Mouse (Mus musculus) myocyte (in vitro differentiated cells): ENCODE measurements at regions not wholly inside any gene's neighbourhood (a gene's known extent, or its start where the extent isn't known, plus 50 kb on each side); places are given as distances from the start of the nearest gene placed in this dataset.

Experiments used
- H3K27me3 ChIP-seq: one replicate; pipeline ENCODE4 v1.6.1; 2011; ENCODE audit not compliant: control insufficient read depth, insufficient read depth, insufficient read length
- H3K36me3 ChIP-seq: one replicate; pipeline ENCODE4 v1.6.1; 2011; ENCODE audit not compliant: control insufficient read depth, insufficient read depth
- H3K4me2 ChIP-seq: one replicate; pipeline ENCODE4 v1.6.1; 2011; ENCODE audit warnings: low read depth, control low read depth
- H3K4me3 ChIP-seq: one replicate; pipeline ENCODE4 v1.5.1; 2011; ENCODE audit warnings: mild to moderate bottlenecking, control low read depth, moderate library complexity
- H3K79me2 ChIP-seq: one replicate; pipeline ENCODE4 v1.6.1; 2011; ENCODE audit not compliant: control insufficient read depth, insufficient read depth
- H3ac ChIP-seq: one replicate; pipeline ENCODE4 v1.6.1; 2011; ENCODE audit not compliant: control insufficient read depth, insufficient read length
- CEBPB ChIP-seq: IDR thresholded peaks from 2 replicates; pipeline ENCODE4 v1.6.1; 2011; ENCODE audit warnings: mild to moderate bottlenecking, moderate library complexity; ENCODE audit not compliant: poor library complexity, insufficient read depth, severe bottlenecking
- E2F4 ChIP-seq: IDR thresholded peaks from one replicate; pipeline ENCODE4 v1.6.1; 2011; ENCODE audit warnings: mild to moderate bottlenecking, control low read depth, moderate library complexity; ENCODE audit not compliant: insufficient read depth
- MAX ChIP-seq: IDR thresholded peaks from one replicate; pipeline ENCODE4 v1.6.1; 2011; ENCODE audit warnings: low read depth, mild to moderate bottlenecking, control low read depth
- MYOD1 ChIP-seq, 3 experiments: IDR thresholded peaks; one replicate each; pipeline ENCODE4 v1.6.1; 2011; ENCODE audit warnings: control low read depth in 2 of 3, low read depth in 2 of 3, mild to moderate bottlenecking in 2 of 3, moderate library complexity in 1 of 3; ENCODE audit not compliant: insufficient read length in 2 of 3, control insufficient read depth in 1 of 3
- MYOG ChIP-seq, 3 experiments: IDR thresholded peaks; one replicate each; pipeline ENCODE4 v1.6.1; 2011; ENCODE audit warnings: control low read depth in 2 of 3, low read depth in 2 of 3, mild to moderate bottlenecking in 2 of 3; ENCODE audit not compliant: insufficient read length in 2 of 3, control insufficient read depth in 1 of 3, insufficient read depth in 1 of 3
- POLR2A ChIP-seq: IDR thresholded peaks from one replicate; pipeline ENCODE4 v1.6.1; 2011; ENCODE audit warnings: low read depth, mild to moderate bottlenecking, control low read depth, moderate library complexity; ENCODE audit not compliant: insufficient read length
- POLR2AphosphoS2 ChIP-seq: IDR thresholded peaks from one replicate; pipeline ENCODE4 v1.6.1; 2011; ENCODE audit warnings: low read depth, control low read depth; ENCODE audit not compliant: insufficient read length
- REST ChIP-seq: IDR thresholded peaks from one replicate; pipeline ENCODE4 v1.6.1; 2011; ENCODE audit warnings: mild to moderate bottlenecking, control low read depth, moderate library complexity; ENCODE audit not compliant: insufficient read depth, insufficient read length
- SRF ChIP-seq: IDR thresholded peaks from one replicate; pipeline ENCODE4 v1.6.1; 2011; ENCODE audit warnings: low read depth; ENCODE audit not compliant: control insufficient read depth, insufficient read length
- TCF12 ChIP-seq: IDR thresholded peaks from one replicate; pipeline ENCODE4 v1.6.1; 2011; ENCODE audit warnings: mild to moderate bottlenecking, control low read depth; ENCODE audit not compliant: poor library complexity, insufficient read depth, severe bottlenecking
- TCF3 ChIP-seq: IDR thresholded peaks from one replicate; pipeline ENCODE4 v1.6.1; 2011; ENCODE audit warnings: low read depth, control low read depth; ENCODE audit not compliant: insufficient read length
- USF1 ChIP-seq: IDR thresholded peaks from one replicate; pipeline ENCODE4 v1.6.1; 2011; ENCODE audit warnings: low read depth, mild to moderate bottlenecking, control low read depth, moderate library complexity

GRCm38 (mm10) chr2:102970221-102970620, 68.8 kb upstream of the Cd44 start:
- H3K27me3 ChIP-seq = no peaks in the 10 kb centered on the region
- H3K4me3 ChIP-seq = no peak overlapping the region
- no peaks in the 10 kb centered on the region for H3K79me2 ChIP-seq
- H3ac ChIP-seq = no peak overlapping the region
- TF ChIP-seq TCF12 (no peak), POLR2A (no peak), MAX (no peak), REST (no peak), TCF3 (no peak), CEBPB (no peak), E2F4 (no peak), POLR2AphosphoS2 (no peak), USF1 (no peak), SRF (no peak), MYOG (IDR thresholded peaks at IDR 0.05; ENCODE audit: control insufficient read depth in 1 of 3, insufficient read depth in 1 of 3, insufficient read length in 2 of 3, low read depth in 2 of 3) (no peak)
- H3K36me3 ChIP-seq = no peaks in the 10 kb centered on the region
- H3K4me2 ChIP-seq = no peak overlapping the region

DNA sequence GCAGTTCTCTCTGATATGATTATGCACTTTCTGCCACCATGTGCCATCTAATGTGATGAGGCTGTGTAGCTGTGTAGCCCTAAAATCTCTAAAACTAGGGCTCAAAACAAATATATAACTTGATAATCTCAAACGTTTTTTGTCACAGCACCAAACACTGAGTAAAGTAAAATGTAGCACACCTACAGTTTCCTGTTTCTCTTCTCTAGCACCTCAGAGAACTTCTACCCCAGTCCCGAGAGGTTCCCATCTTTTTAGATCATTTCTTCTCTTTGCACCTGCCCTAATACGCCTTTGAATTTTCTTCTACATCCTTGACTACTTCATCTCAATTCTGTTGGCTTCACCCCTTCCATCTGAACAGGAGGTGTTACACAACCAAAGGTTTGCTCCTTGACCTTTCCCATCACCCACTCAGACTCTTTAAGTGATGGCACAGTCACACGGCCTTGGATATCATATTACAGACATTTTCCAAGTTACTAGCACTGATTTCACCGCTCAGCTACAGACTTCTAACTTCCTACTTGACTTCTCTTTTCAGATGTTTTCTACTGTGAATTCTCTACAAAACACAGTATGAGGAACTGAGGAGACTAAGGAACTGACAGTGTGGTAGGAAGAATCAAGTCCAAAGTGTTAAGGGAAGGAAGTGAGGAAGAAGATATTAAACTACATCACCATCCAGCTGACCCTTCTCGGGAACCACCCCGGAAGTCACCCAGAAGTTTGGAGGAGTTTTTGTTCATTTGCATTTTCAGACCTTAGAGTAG, 66.7 kb upstream of the Cd44 start:
- no peaks in the 10 kb centered on the region for H3K27me3 ChIP-seq
- no peak overlapping the region for H3ac ChIP-seq
- H3K4me2 ChIP-seq = no peak overlapping the region
- no peak overlapping the region for H3K4me3 ChIP-seq
- no peaks in the 10 kb centered on the region for H3K79me2 ChIP-seq
- no peaks in the 10 kb centered on the region for H3K36me3 ChIP-seq
- peak; percentile 52 for TF ChIP-seq USF1
- no peak for TF ChIP-seq MYOG (IDR thresholded peaks at IDR 0.05; ENCODE audit: control insufficient read depth in 1 of 3, insufficient read depth in 1 of 3, insufficient read length in 2 of 3, low read depth in 2 of 3)

DNA sequence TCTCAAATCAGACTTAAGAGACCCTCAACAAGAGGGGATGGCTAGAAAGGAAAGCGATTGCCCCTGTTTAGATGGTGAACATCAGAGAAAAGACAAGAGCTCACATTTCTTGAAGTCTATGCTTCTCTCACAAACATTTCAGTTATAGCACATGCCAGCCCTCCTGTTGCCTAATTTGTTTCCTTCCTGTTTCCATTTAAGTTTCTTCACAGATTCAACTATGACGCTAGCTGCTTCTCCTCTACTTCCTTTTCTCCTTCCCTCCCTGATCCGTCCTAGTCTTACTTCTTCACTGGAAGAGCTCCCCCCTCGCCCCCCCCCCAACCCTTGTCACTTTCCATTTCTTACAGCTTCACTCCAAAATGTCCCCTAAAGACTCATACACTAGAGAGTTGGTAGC, 66.0 kb upstream of the Cd44 start:
- H3K4me2 ChIP-seq = no peak overlapping the region
- no peaks in the 10 kb centered on the region for H3K36me3 ChIP-seq
- no peak for TF ChIP-seq MYOD1 (IDR thresholded peaks at IDR 0.05; ENCODE audit: control insufficient read depth in 1 of 3, insufficient read length in 2 of 3, low read depth in 2 of 3)
- TF ChIP-seq REST = no peak
- no peak for TF ChIP-seq SRF
- no peak for TF ChIP-seq CEBPB
- H3K27me3 ChIP-seq = no peaks in the 10 kb centered on the region
- H3K79me2 ChIP-seq = no peaks in the 10 kb centered on the region
- no peak overlapping the region for H3K4me3 ChIP-seq
- no peak overlapping the region for H3ac ChIP-seq

- peak overlapping the region; percentile 64 for H3K4me2 ChIP-seq
- H3K36me3 ChIP-seq = no peaks in the 10 kb centered on the region
- no peak overlapping the region for H3ac ChIP-seq
- H3K4me3 ChIP-seq = no peak overlapping the region
- no peaks in the 10 kb centered on the region for H3K79me2 ChIP-seq
- no peaks in the 10 kb centered on the region for H3K27me3 ChIP-seq
- TF ChIP-seq TCF3 = no peak
- TF ChIP-seq MYOG (IDR thresholded peaks at IDR 0.05; ENCODE audit: control insufficient read depth in 1 of 3, insufficient read depth in 1 of 3, insufficient read length in 2 of 3, low read depth in 2 of 3) = peak in 1 of 3 experiments; percentile 21
- peak in 1 of 3 experiments; percentile 45 for TF ChIP-seq MYOD1 (IDR thresholded peaks at IDR 0.05; ENCODE audit: control insufficient read depth in 1 of 3, insufficient read length in 2 of 3, low read depth in 2 of 3)
- no peak for TF ChIP-seq CEBPB
- TF ChIP-seq SRF = peak; percentile 96
These were observed 57.7 kb upstream of the Cd44 start for GRCm38 (mm10) chr2:102959067-102959645.

DNA sequence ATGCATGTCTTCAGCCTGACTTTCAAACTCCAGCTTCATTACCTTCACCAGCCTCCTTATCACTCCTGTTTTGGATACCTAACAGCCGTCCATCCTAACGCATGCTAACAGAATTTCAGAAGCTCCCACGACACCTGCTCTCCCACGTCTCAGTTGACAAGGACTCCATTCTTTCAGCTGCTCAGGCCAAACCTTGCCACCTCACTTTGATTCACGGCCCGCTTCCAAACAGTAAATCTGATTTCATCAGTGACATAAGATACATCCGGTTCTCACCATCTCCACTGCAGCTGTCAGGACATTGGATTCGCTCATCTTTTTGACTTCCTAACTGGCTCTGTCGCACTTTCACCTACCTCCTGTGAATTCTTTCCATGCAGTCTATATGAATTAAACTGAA, 57.1 kb upstream of the Cd44 start:
- Histone ChIP-seq H3K79me2 (no peaks in the 10 kb centered on the region), H3ac (no peak overlapping the region), H3K4me2 (peak overlapping the region; percentile 64), H3K36me3 (no peaks in the 10 kb centered on the region), H3K27me3 (no peaks in the 10 kb centered on the region), H3K4me3 (no peak overlapping the region)
- TF ChIP-seq TCF12 (peak; percentile 95), POLR2AphosphoS2 (no peak), POLR2A (no peak), MYOG (IDR thresholded peaks at IDR 0.05; ENCODE audit: control insufficient read depth in 1 of 3, insufficient read depth in 1 of 3, insufficient read length in 2 of 3, low read depth in 2 of 3) (peak; percentile 8 to 88 (median 72)), MAX (no peak), CEBPB (peak; percentile 63; the same call in 1 of the 2 replicates), USF1 (no peak), E2F4 (no peak), SRF (no peak), REST (no peak), TCF3 (peak; percentile 64), MYOD1 (IDR thresholded peaks at IDR 0.05; ENCODE audit: control insufficient read depth in 1 of 3, insufficient read length in 2 of 3, low read depth in 2 of 3) (peak; percentile 99 to 100 (median 100))
